Mouse (Mus musculus) heart, adult 2 months (tissue): ENCODE data around the gene Art3.

Experiments
- CTCF ChIP-seq: fragments of 200-600 bp; IDR thresholded peaks from 2 replicates; pipeline ENCODE4 v1.8.1; 2022; ENCODE audit warnings: antibody characterized with exemption, mild to moderate bottlenecking, moderate library complexity
- EP300 ChIP-seq: fragments of 200-500 bp; IDR thresholded peaks from 2 replicates; pipeline ENCODE4 v1.6.1; 2011; ENCODE audit warnings: low read depth, low read length, control low read depth; ENCODE audit not compliant: insufficient read depth
- POLR2A ChIP-seq: fragments of 200-500 bp; IDR thresholded peaks from 2 replicates; pipeline ENCODE4 v1.6.1; 2011; ENCODE audit warnings: mild to moderate bottlenecking, low read depth, low read length, control low read depth; ENCODE audit not compliant: insufficient read depth

- TF ChIP-seq CTCF (peak; percentile 77), POLR2A (no peak), EP300 (no peak)
These were observed 53.2 kb downstream of the Art3 start for GRCm38 (mm10) chr5:92384855-92385254.
